Mouse (Mus musculus) kidney, postnatal 0 days (tissue): ENCODE results near the gene Sel1l3. TPM values are rescaled to one million over a fixed set of nuclear protein-coding genes. Genes with fewer than 3 reads are reported as not detected.

ENCODE experiments used
- ATAC-seq: fragments of 200-750 bp; cut with Nextera tagmentation; replicated peaks from 2 replicates; pipeline ENCODE4 v1.8.0; 2017; ENCODE audit warnings: low read depth, moderate number of reproducible peaks, moderate TSS enrichment, moderate library complexity; ENCODE audit not compliant: low FRiP score
- DNase-seq: peaks from one replicate; pipeline ENCODE4 v3.0.0-alpha.2; 2016; ENCODE audit warnings: low spot score
- H3K27ac ChIP-seq: fragments of 300-500 bp; sonication (generic); 2 replicates; pipeline ENCODE4 v1.5.1; 2014; ENCODE audit warnings: mild to moderate bottlenecking
- H3K27me3 ChIP-seq: fragments of 300-500 bp; sonication (generic); 2 replicates; pipeline ENCODE4 v1.6.1; 2014; ENCODE audit warnings: low read length, mixed read lengths; ENCODE audit not compliant: insufficient read depth
- H3K36me3 ChIP-seq: fragments of 300-500 bp; sonication (generic); 2 replicates; pipeline ENCODE4 v1.6.1; 2014; ENCODE audit warnings: low read length, mixed read lengths; ENCODE audit not compliant: insufficient read depth
- H3K4me1 ChIP-seq: fragments of 300-500 bp; sonication (generic); replicated peaks from 2 replicates; pipeline ENCODE4 v1.6.1; 2014; ENCODE audit warnings: antibody characterized with exemption, low read length, mixed read lengths; ENCODE audit not compliant: insufficient read depth
- H3K4me2 ChIP-seq: fragments of 300-500 bp; sonication (generic); 2 replicates; pipeline ENCODE4 v1.6.1; 2014; ENCODE audit warnings: mild to moderate bottlenecking, low read length, moderate library complexity, mixed read lengths
- H3K4me3 ChIP-seq: fragments of 300-500 bp; sonication (generic); replicated peaks from 2 replicates; pipeline ENCODE4 v1.5.1; 2014; ENCODE audit warnings: low read depth, low read length
- H3K9ac ChIP-seq: fragments of 300-500 bp; sonication (generic); 2 replicates; pipeline ENCODE4 v1.6.1; 2014; ENCODE audit warnings: low read depth, low read length
- H3K9me3 ChIP-seq: fragments of 300-500 bp; sonication (generic); replicated peaks from 2 replicates; pipeline ENCODE4 v1.6.1; 2016; ENCODE audit warnings: low read length, inconsistent platforms, mixed read lengths
- CTCF ChIP-seq: IDR thresholded peaks from 2 replicates; pipeline ENCODE4 v1.5.1; 2016; ENCODE audit warnings: antibody characterized with exemption, low read depth, mild to moderate bottlenecking, moderate library complexity
- WGBS: fragments of 180-500 bp; shearing (Covaris S2); extraction: QIAGEN DNeasy Blood & Tissue Kit; methylation state at CpG from one replicate; pipeline ENCODE4 v1.1.7; 2014; 5-methylcytosine and 5-hydroxymethylcytosine counted together
- polyA plus RNA-seq: library from polyadenylated mRNA; unstranded; fragments of >200 nt; fragmentation: Nextera tagmentation; extraction: Ambion mirVana; gene quantifications from 2 replicates; pipeline ENCODE4 v1.2.1, GENCODE M21; 2015

The Sel1l3 gene
- polyA plus RNA-seq, 1 experiment from 2014 or later = 11.8 TPM

DNA sequence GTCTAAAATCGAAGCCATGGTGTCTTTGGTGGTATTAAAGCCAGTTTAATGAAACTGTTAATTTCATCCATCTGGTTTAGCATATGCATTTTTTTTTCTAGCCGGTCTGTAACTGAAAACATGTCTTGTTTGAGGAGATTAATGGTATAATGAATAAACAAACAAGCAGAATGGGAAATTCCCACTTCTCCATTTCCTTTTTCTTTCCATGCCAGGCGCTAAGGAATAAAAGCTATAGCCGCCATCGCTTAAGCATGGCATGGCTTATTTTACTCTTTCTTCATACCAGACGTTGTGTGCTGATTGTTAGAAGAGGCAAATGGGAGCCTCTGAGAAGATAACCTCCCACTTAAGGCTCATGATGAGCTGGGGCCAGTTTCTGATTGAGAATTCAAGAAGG is 53.5 kb downstream of the Sel1l3 start:
- no peak overlapping the region for H3K27ac ChIP-seq
- H3K36me3 ChIP-seq = no peaks in the 10 kb centered on the region
- no peak overlapping the region for H3K9ac ChIP-seq
- H3K9me3 ChIP-seq = no peaks in the 10 kb centered on the region
- H3K4me1 ChIP-seq = no peaks in the 10 kb centered on the region
- no peak for TF ChIP-seq CTCF
- ATAC-seq = no peak
- 89% methylated on average over 6 of the region's 6 CpGs for WGBS
- no peaks in the 10 kb centered on the region for H3K27me3 ChIP-seq
- DNase-seq = no peak
- H3K4me2 ChIP-seq = no peak overlapping the region
- no peak overlapping the region for H3K4me3 ChIP-seq

DNA sequence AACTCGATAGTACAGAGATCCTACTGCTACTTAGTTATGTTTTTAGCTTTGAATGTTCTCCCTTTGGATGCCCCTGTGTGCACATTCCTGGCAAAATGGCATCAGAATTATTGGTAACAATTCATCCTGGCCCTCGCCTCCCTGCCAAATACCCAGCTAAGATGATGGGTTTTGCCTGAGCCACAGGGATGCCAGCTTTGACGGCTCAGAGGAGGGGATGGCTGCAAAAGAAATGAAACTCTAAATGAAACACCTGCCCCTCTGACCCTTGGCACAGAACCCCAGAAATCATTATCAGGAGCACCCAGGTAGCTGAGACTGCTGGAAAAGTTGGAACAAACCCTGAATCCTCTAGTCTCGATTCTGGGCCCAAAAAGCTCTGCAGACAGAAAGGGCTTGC is 54.1 kb downstream of the Sel1l3 start:
- WGBS = 86% methylated on average over 4 of the region's 4 CpGs
- H3K27ac ChIP-seq = no peak overlapping the region
- H3K9me3 ChIP-seq = no peaks in the 10 kb centered on the region
- H3K36me3 ChIP-seq = no peaks in the 10 kb centered on the region
- TF ChIP-seq CTCF = no peak
- no peaks in the 10 kb centered on the region for H3K27me3 ChIP-seq
- ATAC-seq (no peak), DNase-seq (no peak)
- H3K4me1 ChIP-seq = no peaks in the 10 kb centered on the region
- H3K9ac ChIP-seq = no peak overlapping the region
- H3K4me2 ChIP-seq = no peak overlapping the region
- H3K4me3 ChIP-seq = no peak overlapping the region

DNA sequence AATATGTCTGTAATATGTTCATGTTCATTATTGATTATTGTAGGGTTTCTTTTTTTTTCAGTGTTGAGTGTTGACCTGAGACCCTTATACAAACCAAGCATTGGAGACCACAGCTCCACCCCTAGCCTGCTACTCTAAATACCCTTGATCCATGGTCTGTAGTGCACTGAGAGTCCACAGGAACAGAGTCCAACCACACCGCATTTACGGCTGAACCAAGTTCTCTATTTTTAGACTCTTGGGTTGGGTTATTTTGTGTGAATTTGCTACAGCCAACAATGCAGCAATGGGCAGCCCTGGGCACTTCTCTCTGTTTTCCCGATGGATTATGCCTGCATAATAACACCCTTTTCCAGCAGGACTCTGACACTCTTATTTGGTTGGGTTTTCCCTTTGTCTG is 54.6 kb downstream of the Sel1l3 start:
- WGBS = 88% methylated on average over 3 of the region's 3 CpGs
- no peak overlapping the region for H3K4me2 ChIP-seq

DNA sequence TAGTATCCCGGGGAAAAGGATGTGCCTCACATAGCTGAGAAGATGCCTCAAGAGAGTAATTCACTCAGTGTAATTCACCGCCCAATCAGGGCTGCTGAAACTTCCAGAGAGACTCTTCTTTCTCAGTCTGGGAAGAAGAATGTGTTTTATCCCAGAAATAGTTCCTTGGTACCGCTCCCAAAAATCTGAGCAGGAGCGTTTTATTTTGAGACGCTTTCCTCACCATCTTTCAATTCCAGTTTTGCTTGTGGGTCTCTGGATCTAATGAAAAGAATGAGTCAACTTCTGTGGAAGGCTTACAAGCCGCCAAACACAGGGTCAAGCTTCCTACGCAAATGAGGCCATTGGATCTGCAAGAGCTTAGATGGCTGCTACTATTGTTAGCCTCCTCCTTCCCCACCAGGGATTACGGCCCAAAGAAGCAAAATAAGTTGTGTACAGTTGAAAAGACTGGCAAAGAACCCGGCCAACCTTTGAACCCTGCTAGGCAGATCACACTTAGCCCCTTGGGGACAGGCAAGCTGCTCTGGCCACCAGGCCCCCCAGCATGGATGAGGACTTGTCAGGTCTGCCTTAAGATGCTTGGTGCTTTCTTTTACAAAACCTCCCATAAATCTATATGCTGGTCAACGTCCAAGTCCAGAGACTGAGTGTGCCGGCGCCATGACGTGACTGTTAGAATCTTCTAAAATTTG is 57.6 kb downstream of the Sel1l3 start:
- H3K36me3 ChIP-seq = no peaks in the 10 kb centered on the region
- WGBS = 54% methylated on average over 13 of the region's 13 CpGs
- no peak overlapping the region for H3K27ac ChIP-seq
- no peak for TF ChIP-seq CTCF
- ATAC-seq (no peak), DNase-seq (peak; percentile 21)
- no peak overlapping the region for H3K9ac ChIP-seq
- no peak overlapping the region for H3K4me3 ChIP-seq
- H3K4me1 ChIP-seq = no peaks in the 10 kb centered on the region
- H3K9me3 ChIP-seq = no peaks in the 10 kb centered on the region
- no peak overlapping the region for H3K4me2 ChIP-seq
- H3K27me3 ChIP-seq = no peaks in the 10 kb centered on the region

More for the DNA sequence above, 54.6 kb downstream of the Sel1l3 start:
- Histone ChIP-seq H3K4me3 (no peak overlapping the region), H3K9me3 (no peaks in the 10 kb centered on the region), H3K4me1 (no peaks in the 10 kb centered on the region), H3K9ac (no peak overlapping the region), H3K27ac (no peak overlapping the region), H3K27me3 (no peaks in the 10 kb centered on the region), H3K36me3 (no peaks in the 10 kb centered on the region)
- ATAC-seq (no peak), DNase-seq (no peak)
- no peak for TF ChIP-seq CTCF

DNA sequence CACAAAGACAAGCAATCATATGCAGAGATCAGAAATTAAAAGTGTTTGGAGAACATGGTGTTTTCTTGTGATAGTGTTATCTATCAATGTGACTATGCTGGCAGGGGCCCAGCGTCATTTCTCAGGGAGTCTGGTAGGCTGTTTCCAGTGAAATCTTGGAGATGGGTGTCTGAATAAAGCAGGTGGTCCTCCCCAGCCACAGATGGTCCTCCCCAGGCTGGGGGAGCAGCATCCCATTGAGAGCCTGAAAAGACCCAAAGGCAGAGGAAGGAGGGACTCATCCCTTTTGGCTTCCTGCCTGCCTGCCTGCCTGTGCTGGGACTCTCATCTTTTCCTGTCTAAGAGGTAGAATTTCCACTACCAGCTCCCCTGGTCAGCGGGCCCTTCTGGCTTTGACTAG is 59.2 kb downstream of the Sel1l3 start:
- Histone ChIP-seq H3K4me3 (no peak overlapping the region), H3K36me3 (no peaks in the 10 kb centered on the region), H3K9ac (no peak overlapping the region), H3K4me2 (no peak overlapping the region), H3K27me3 (no peaks in the 10 kb centered on the region), H3K27ac (no peak overlapping the region), H3K9me3 (no peaks in the 10 kb centered on the region), H3K4me1 (no peaks in the 10 kb centered on the region)
- no peak for TF ChIP-seq CTCF
- ATAC-seq = no peak
- no peak for DNase-seq
- WGBS = 66% methylated on average over 2 of the region's 2 CpGs

DNA sequence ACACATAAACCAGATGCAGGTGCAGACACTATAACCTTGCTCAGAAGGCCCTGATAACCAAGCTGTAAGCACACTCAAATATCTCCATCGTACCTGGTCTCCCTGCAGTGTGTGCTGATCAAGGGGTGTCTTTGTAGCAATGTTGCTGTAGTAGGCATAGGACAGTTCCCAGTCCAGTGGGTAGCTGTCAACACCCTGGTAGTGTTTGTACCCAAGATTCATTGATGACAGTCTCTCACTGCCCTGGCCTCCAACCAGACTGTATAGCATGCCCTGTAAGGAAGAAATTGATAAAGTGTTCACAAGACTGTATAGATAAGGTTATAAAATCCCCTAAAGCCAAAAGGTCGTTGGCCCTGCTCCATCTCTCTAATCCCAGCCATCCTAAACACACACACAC is 59.6 kb downstream of the Sel1l3 start:
- ATAC-seq (no peak), DNase-seq (no peak)
- no peak overlapping the region for H3K9ac ChIP-seq
- 69% methylated on average over 2 of the region's 2 CpGs for WGBS
- no peak overlapping the region for H3K4me3 ChIP-seq
- no peaks in the 10 kb centered on the region for H3K27me3 ChIP-seq
- H3K4me2 ChIP-seq = no peak overlapping the region
- no peak overlapping the region for H3K27ac ChIP-seq
- no peak for TF ChIP-seq CTCF
- no peaks in the 10 kb centered on the region for H3K9me3 ChIP-seq
- H3K36me3 ChIP-seq = no peaks in the 10 kb centered on the region
- H3K4me1 ChIP-seq = no peaks in the 10 kb centered on the region

DNA sequence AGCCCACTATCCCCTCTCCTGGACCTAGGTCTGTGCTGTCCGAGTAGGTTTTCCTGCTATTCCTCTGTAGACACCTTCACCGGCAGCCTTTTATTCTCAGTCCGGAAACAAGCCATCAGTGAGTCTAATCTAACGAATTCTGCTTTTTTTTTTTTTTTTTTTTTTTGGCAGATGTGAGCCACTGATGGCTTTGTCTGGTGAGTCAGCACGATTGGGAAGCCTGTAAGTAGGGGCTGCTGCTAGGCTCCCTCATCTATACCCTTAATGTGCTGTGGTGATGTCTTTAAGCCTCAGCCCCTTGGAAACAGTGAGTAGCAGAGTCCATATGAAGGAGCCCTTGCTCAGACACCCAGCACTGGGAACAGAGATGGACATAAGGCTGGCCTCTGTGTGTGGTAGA is 60.6 kb downstream of the Sel1l3 start:
- Histone ChIP-seq H3K9me3 (no peaks in the 10 kb centered on the region), H3K27ac (no peak overlapping the region), H3K4me2 (no peak overlapping the region), H3K9ac (no peak overlapping the region), H3K27me3 (no peaks in the 10 kb centered on the region), H3K36me3 (no peaks in the 10 kb centered on the region), H3K4me1 (no peaks in the 10 kb centered on the region), H3K4me3 (no peak overlapping the region)
- ATAC-seq (no peak), DNase-seq (no peak)
- TF ChIP-seq CTCF = no peak
- WGBS = 76% methylated on average over 5 of the region's 5 CpGs
